Mouse (Mus musculus) CH12.LX (cell line): ENCODE results near the gene Ppm1a.

ENCODE experiments used
- CTCF ChIP-seq, 2 experiments: IDR thresholded peaks in 1 of 2; conservative IDR thresholded peaks in 1 of 2; 2 replicates each; pipeline ENCODE4 v1.5.1; 2011 to 2012; ENCODE audit warnings: low read depth in 2 of 2, low read length in 2 of 2, improper control_type of control experiment in 1 of 2, inconsistent platforms in 1 of 2, mild to moderate bottlenecking in 1 of 2, moderate library complexity in 1 of 2
- EP300 ChIP-seq: IDR thresholded peaks from 2 replicates; pipeline ENCODE4 v1.6.1; 2011; ENCODE audit warnings: low read length, improper control_type of control experiment
- HCFC1 ChIP-seq: IDR thresholded peaks from 2 replicates; pipeline ENCODE4 v1.6.1; 2012; ENCODE audit warnings: low read depth, mild to moderate bottlenecking, inconsistent platforms, low read length, improper control_type of control experiment
- KAT2A ChIP-seq: IDR thresholded peaks from 2 replicates; pipeline ENCODE4 v1.6.1; 2012; ENCODE audit warnings: low read length, improper control_type of control experiment, inconsistent platforms; ENCODE audit not compliant: insufficient replicate concordance
- MAX ChIP-seq: IDR thresholded peaks from 2 replicates; pipeline ENCODE4 v1.6.1; 2011; ENCODE audit warnings: low read length, improper control_type of control experiment
- NRF1 ChIP-seq: IDR thresholded peaks from 2 replicates; pipeline ENCODE4 v1.6.1; 2014; ENCODE audit warnings: low read depth, mild to moderate bottlenecking, inconsistent platforms, low read length, improper control_type of control experiment, moderate library complexity
- POLR2A ChIP-seq: IDR thresholded peaks from 2 replicates; pipeline ENCODE4 v1.6.1; 2011; ENCODE audit warnings: low read depth, mild to moderate bottlenecking, improper control_type of control experiment, low read length
- POLR2AphosphoS2 ChIP-seq: IDR thresholded peaks from 2 replicates; pipeline ENCODE4 v1.6.1; 2011; ENCODE audit warnings: low read depth, low read length, improper control_type of control experiment
- USF1 ChIP-seq: IDR thresholded peaks from 2 replicates; pipeline ENCODE4 v1.6.1; 2014; ENCODE audit warnings: low read depth, mild to moderate bottlenecking, inconsistent platforms, low read length, improper control_type of control experiment
- USF2 ChIP-seq: conservative IDR thresholded peaks from 2 replicates; pipeline ENCODE4 v1.6.1; 2011; ENCODE audit warnings: low read depth, low read length, improper control_type of control experiment
- ZKSCAN1 ChIP-seq: IDR thresholded peaks from 2 replicates; pipeline ENCODE4 v1.6.1; 2012; ENCODE audit warnings: low read depth, inconsistent platforms, low read length, improper control_type of control experiment, borderline replicate concordance
- ZMIZ1 ChIP-seq: IDR thresholded peaks from 2 replicates; pipeline ENCODE4 v1.6.1; 2012; ENCODE audit warnings: low read depth, mild to moderate bottlenecking, inconsistent platforms, low read length, improper control_type of control experiment
- ZNF384 ChIP-seq: IDR thresholded peaks from 2 replicates; pipeline ENCODE4 v1.6.1; 2012; ENCODE audit warnings: low read depth, low read length, improper control_type of control experiment, inconsistent platforms

GRCm38 (mm10) chr12:72790538-72790937 lies 33.3 kb downstream of the Ppm1a start:
- TF ChIP-seq MAX (no peak), KAT2A (no peak), NRF1 (no peak), POLR2A (no peak), POLR2AphosphoS2 (no peak), ZMIZ1 (no peak), EP300 (no peak), HCFC1 (no peak), USF1 (no peak), ZNF384 (no peak), ZKSCAN1 (no peak), USF2 (no peak), CTCF (conservative IDR thresholded peaks at IDR 0.05 in 1 of 2, IDR thresholded peaks at IDR 0.05 in 1 of 2; ENCODE audit: low read depth in 2 of 2, low read length in 2 of 2) (no peak)
